Mouse (Mus musculus): ENCODE data around the gene Pbx2.

Gene Pbx2

DNA sequence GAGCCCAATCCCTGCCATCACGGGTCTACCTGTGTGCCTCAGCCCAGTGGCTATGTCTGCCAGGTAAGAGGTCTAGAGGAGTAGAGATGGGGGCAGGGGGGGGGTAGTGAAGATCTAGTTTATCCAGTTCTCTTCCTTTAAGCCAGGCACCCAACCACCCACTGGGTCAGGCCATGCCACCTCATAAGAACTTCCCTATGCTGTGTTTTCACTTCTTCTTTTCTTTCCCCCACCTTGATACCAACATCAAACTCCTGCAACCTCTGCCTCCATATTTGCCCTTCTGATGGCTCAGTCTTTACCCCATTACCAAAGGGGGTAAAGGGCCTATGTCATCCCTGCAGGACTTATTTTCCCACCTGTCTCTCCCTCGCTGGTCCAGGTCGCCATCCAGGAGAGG is 13.0 kb upstream of the Pbx2 start:
- DNase-seq (ENCODE audit: low spot score in 2 of 2), result no peak

GRCm38 (mm10) chr17:34582528-34582927 is 8.5 kb upstream of the Pbx2 start:
- no peak for DNase-seq (ENCODE audit: low spot score in 2 of 2)

- no peak for DNase-seq (ENCODE audit: low spot score in 2 of 2)
Observed at GRCm38 (mm10) chr17:34583397-34583796, 7.7 kb upstream of the Pbx2 start.

DNA sequence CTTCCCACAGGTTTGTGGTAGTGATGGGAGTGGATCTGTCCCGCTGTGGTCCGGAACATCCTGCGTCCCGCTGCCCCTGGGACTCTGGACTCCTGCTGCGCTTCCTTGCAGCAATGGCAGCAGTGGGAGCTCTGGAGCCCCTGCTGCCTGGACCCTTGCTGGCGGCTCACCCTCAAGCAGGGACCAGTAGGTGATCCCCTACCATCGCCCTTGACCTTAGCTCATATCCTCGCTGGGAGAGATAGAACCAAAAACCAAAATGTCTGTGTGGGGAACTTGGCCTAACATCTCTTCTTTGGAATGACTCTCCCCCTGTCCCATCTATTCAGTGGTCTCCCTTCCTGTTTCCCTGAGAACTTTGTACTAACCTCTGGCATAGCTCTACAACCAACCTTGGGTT is 7.2 kb upstream of the Pbx2 start:
- DNase-seq (ENCODE audit: low spot score in 2 of 2), result no peak

DNA sequence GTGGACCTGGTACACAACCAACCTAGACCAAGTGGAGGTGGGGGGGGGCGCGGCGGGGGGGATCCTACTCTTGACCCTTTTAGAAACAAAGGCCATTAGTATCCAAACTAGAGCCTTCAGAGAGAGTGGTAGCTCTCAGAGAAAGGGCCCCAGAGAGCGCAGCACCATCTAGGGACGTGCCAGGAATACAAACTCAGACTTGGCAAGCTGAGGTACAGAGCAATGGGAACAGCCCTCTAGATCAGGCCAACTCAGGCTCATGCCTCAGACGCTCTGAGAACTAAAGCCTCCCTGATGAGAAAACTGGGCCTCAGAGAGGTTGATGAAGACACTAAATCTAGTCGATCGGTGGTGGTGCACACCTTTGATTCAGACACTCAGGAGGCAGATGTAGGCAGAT is 5.9 kb upstream of the Pbx2 start:
- DNase-seq (ENCODE audit: low spot score in 2 of 2), result no peak

DNA sequence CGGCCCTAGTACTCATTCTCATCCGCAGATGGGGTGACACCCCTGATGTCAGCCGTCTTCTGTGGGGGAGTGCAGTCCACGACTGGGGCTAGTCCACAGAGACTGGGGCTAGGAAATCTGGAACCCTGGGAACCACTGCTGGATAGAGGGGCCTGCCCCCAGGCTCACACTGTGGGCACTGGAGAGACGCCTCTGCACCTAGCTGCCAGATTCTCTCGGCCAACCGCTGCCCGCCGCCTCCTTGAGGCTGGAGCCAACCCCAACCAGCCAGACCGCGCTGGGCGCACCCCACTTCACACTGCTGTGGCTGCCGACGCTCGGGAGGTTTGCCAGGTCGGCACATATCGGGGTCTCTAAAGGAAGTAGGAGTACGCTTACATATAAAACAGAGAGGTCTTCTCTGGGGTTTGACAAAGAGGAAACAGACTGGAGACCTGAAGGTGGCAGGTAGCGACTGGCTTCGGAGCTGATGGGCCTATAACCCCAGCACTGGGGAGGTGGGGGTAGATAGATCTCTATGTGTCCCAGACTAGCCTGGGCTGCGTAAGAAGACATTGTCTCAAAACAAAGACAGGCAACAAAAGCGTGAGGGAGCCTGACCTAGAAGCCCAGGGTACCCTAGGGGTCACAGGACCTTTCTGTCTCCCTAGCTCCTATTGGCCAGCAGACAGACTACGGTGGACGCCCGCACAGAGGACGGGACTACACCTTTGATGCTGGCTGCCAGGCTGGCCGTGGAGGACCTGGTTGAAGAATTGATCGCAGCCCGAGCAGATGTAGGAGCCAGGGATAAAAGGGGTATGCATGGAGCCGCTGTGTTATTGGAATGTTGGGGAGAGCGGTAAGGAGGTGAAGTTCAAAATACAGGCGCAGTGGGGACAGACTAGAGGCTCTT is 4.9 kb upstream of the Pbx2 start:
- no peak for DNase-seq (ENCODE audit: low spot score in 2 of 2)

DNA sequence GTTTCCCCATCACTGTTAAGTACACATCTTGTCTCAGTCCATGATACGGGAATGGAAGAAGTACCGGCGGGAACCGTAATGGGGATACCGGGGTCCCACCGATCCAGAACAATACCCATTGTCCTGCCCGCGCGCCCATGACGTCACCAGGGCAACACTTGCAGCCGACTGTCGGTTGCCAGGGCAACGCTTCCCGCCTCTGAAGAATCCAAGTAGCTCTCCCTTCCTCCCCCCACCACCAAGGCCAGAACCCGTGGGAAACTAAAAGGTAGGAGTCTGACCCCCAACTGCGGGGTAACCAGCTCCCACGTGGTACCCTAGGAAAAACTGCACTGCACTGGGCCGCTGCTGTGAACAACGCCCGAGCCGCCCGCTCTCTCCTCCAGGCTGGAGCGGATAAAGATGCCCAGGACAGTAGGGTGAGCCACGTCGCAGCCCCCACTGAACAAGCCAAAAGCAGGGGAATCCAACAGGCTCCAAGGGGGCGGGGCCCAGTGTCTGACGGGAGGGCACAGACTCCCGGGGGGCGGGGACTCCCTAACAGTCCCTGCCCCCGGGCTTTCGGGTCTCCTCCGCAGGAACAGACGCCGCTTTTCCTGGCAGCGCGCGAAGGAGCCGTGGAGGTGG is 4.2 kb upstream of the Pbx2 start:
- DNase-seq (ENCODE audit: low spot score in 2 of 2), result peak; percentile 85 to 87

DNA sequence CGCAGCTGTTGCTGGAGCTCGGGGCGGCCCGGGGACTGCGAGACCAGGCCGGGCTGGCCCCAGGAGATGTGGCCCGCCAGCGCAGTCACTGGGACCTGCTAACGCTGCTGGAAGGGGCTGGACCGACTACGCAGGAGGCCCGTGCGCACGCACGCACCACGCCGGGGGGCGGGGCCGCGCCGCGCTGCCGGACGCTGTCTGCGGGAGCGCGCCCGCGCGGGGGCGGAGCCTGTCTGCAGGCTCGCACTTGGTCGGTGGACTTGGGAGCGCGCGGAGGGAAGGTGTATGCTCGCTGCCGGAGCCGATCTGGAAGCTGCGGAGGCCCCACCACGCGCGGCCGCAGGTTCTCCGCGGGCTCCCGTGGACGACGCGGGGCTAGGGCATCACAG is 3.6 kb upstream of the Pbx2 start:
- DNase-seq (ENCODE audit: low spot score in 2 of 2), result peak; percentile 97 to 99

GRCm38 (mm10) chr17:34587814-34588213 is 3.3 kb upstream of the Pbx2 start:
- DNase-seq (ENCODE audit: low spot score in 2 of 2), result no peak

DNA sequence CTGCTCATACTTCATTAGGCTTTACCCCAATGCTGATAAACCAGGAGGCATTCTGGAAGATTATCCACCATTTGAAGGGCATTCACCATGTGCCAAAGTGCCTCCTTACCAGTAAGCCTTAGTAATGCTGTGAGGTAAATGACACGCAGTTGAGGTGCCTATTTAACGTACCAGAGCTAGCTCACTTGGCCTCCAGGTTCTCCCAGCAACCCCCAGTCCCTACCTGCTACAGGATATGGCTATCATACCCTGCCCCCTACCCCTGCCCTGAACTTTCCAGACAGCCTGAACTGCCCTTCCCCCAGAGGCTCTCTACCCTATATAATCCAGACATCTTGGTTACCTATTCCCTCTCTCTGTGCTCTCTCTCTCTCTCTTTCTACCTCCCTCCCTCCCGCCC is 2.3 kb upstream of the Pbx2 start:
- no peak for DNase-seq (ENCODE audit: low spot score in 2 of 2)

GRCm38 (mm10) chr17:34589206-34589605 is 1.9 kb upstream of the Pbx2 start:
- DNase-seq (ENCODE audit: low spot score in 2 of 2), result no peak

- DNase-seq (ENCODE audit: low spot score in 2 of 2), result no peak
Observed at GRCm38 (mm10) chr17:34589681-34590101, 1.4 kb upstream of the Pbx2 start, which contains the start of gene Gpsm3. Gene Gpsm3, plus strand, starts transcription at chr17:34589806.

GRCm38 (mm10) chr17:34590154-34590987 is 695 bp upstream of the Pbx2 start:
- no peak for DNase-seq (ENCODE audit: low spot score in 2 of 2)

DNA sequence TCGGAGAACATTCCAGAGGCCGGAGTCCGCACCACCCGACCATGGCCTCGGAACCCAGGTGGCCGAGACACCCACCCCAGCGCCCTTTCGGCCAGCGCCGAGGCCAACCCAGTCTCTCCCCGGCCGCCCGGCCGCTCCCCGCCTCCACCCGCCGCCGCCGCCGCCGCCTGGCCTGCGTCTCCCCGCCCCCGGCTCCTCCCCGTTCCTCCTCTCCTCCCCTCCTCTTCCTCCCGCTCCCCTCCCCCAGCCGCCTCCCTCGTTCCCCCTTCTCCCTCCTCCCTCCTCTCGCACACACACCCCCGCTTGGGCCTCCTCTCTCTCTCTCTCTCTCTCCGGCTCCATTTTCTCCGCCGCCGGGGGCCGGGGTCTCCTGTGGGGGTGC is 919 bp downstream of the Pbx2 start:
- DNase-seq (ENCODE audit: low spot score in 2 of 2), result peak; percentile 56 to 74

DNA sequence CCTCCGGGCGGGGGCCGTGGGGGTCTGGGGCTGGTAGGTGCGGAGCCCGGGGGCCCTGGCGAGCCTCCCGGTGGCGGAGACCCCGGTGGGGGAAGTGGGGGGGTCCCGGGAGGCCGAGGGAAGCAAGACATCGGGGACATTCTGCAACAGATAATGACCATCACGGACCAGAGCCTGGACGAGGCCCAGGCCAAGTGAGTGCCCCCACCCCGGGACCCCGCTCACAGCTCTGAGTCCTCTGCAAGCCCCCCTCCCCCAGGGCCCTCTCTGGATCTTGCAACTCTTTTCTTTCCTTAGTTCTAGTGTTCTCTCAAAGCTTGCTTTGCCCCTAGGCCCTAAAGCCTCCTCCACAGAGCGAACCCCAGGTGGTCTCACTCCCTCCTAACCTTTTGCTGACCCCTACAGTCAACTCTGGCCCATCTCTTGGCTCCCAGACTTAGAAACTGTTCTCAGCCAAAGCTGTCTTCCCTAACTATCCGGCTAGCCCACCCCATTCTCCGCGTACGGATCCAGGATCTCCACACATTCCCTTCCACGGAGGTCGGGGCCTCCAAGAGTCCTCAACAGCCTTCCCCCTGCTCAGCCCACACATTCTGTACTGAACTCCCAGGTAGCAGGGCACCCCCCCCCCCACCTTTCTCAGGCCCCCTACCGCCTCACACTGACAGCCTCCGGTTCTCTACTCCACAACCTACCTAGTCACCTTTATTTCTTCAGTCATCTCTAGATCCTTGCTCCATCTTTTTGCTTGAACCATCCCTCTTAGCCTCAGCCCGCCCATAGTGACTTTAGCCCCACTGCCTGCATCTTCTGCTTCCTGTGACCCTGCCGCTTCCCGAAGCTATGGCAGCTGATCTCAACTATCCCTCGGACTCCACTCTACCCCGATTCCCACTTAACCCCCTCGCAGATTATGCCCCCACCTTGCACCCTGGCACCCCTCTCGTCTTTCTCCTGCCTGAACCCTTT is 1.8 kb downstream of the Pbx2 start:
- peak; percentile 24 to 37 for DNase-seq (ENCODE audit: low spot score in 2 of 2)

GRCm38 (mm10) chr17:34593752-34594525 is 2.9 kb downstream of the Pbx2 start:
- no peak for DNase-seq (ENCODE audit: low spot score in 2 of 2)

DNA sequence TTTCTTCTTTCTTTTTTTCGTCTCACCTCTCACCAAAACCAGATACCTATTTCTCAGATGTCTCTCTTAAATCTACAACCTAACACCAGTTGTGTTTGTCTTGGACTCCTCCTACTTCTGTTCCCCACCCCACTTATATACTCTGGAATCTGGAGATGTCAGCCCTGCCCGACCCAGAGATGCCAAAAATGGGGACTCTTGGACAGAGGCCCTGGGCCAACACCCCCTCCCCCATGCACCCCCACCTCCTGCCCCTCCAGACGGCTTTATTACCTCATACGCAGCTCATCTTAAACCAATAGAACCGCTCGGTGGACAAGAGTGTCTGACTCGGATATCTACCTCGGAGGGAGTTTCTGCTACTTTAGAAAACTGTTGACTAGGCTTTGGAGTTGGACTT is 5.0 kb downstream of the Pbx2 start:
- DNase-seq (ENCODE audit: low spot score in 2 of 2), result no peak

DNA sequence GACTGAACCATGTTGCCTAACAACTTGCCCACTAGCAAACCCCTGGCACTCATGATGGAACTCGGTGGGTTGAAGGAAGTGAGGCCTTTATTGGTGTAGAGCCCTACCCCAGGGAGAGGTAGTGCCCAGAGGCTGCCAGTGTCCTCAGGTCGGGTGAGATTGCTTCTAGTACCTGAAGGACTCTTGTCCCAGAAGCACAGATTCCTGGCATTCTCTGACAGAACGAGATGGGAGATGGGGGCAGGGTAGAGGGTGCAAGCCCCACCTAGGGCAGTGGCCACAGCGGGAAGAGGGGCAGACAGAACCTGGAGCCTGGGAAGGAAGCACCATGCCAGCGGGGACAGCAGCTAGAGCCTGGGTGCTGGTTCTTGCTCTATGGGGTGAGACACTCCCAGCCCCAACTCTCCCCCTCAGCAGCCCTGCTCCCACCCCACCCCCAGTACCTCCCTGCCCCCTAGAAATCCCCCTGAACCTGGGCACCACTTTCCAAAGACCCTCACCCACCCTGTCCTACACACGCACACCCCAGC is 6.6 kb downstream of the Pbx2 start, which contains the start of gene Ager:
Gene Ager (plus strand): TSS at position 297 of the 530 bp plus-strand sequence.
- no peak for DNase-seq (ENCODE audit: low spot score in 2 of 2)

DNA sequence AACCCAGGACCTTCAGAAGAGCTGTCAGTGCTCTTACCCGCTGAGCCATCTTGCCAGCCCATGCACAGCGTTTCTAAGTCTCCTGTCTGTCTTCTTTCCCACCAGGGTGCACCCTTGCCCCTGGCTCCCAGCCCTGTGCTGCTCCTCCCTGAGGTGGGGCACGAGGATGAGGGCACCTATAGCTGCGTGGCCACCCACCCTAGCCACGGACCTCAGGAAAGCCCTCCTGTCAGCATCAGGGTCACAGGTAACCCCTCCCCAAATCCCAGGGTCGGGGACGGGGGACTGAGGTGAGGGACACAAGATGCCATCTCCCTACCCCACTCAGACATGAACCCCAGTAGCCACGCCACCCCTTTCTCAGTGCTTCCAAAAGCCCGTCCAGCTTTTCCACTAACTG is 8.8 kb downstream of the Pbx2 start:
- DNase-seq (ENCODE audit: low spot score in 2 of 2), result no peak

GRCm38 (mm10) chr17:34601796-34602195 is 10.7 kb downstream of the Pbx2 start:
- no peak for DNase-seq (ENCODE audit: low spot score in 2 of 2)
